Mouse (Mus musculus) ES-Bruce4 (cell line): ENCODE data around the gene Sepsecs. TPM values are rescaled to one million over a fixed set of nuclear protein-coding genes. Genes with fewer than 3 reads are reported as not detected.

Experiments used
- H3K27ac ChIP-seq: 2 replicates; pipeline ENCODE4 v1.5.1; 2012; ENCODE audit warnings: low read length, inconsistent platforms; ENCODE audit not compliant: insufficient read depth
- H3K27me3 ChIP-seq: 2 replicates; pipeline ENCODE4 v1.6.1; 2012; ENCODE audit warnings: mild to moderate bottlenecking, low read length, inconsistent platforms; ENCODE audit not compliant: control insufficient read depth, poor library complexity, insufficient read depth, severe bottlenecking
- H3K36me3 ChIP-seq: 2 replicates; pipeline ENCODE4 v1.6.1; 2012; ENCODE audit warnings: inconsistent platforms, mild to moderate bottlenecking, low read length, moderate library complexity; ENCODE audit not compliant: control insufficient read depth, poor library complexity, insufficient read depth, severe bottlenecking
- H3K4me1 ChIP-seq: one replicate; pipeline ENCODE4 v1.8.1; 2011; ENCODE audit warnings: low read length; ENCODE audit not compliant: control insufficient read depth, insufficient read depth
- H3K4me3 ChIP-seq: 2 replicates; pipeline ENCODE4 v1.5.1; 2011; ENCODE audit warnings: low read depth, mild to moderate bottlenecking, low read length
- H3K9ac ChIP-seq: 2 replicates; pipeline ENCODE4 v1.6.1; 2012; ENCODE audit warnings: low read depth, mild to moderate bottlenecking, inconsistent platforms; ENCODE audit not compliant: poor library complexity, severe bottlenecking
- H3K9me3 ChIP-seq: replicated peaks from 2 replicates; pipeline ENCODE4 v1.6.1; 2012; ENCODE audit warnings: mild to moderate bottlenecking, low read length, inconsistent platforms; ENCODE audit not compliant: control insufficient read depth, poor library complexity, insufficient read depth, severe bottlenecking
- CTCF ChIP-seq: IDR thresholded peaks from one replicate; pipeline ENCODE4 v1.8.1; 2011; ENCODE audit warnings: low read depth, low read length
- EP300 ChIP-seq: IDR thresholded peaks from 2 replicates; pipeline ENCODE4 v1.6.1; 2011; ENCODE audit warnings: low read depth, low read length; ENCODE audit not compliant: insufficient read depth
- POLR2A ChIP-seq: IDR thresholded peaks from one replicate; pipeline ENCODE4 v1.8.1; 2011; ENCODE audit warnings: low read length; ENCODE audit not compliant: insufficient read depth
- polyA plus RNA-seq: library from polyadenylated mRNA; stranded (reverse); fragments of >200 nt; gene quantifications from 2 replicates; pipeline ENCODE4 v1.2.4, GENCODE M21; 2011; ENCODE audit warnings: low read depth; ENCODE audit not compliant: missing spikeins, insufficient read depth, insufficient read length

The Sepsecs gene
- polyA plus RNA-seq, 1 experiment: 10.7 TPM

DNA sequence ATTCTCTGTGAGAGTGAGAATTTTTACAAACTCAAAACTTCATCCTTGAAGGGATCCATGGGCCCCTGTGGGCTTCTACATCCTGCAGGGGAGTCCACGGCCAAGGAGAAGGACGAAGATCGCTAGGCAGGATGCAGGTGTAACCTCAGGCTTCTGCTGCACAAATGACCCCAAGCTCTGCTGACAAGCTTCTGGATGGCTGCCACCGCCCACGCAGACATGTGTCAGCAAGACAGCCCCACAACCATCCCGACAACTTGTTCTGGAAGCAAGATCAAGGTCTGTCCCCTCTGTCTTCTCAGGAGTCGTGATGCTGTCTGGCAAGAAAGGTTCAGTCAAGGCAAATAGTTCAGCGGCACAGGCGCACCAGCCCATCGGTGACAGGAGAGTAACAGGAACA, 59.8 kb downstream of the Sepsecs start:
- H3K4me3 ChIP-seq: no peak overlapping the region
- H3K9ac ChIP-seq: no peak overlapping the region
- H3K9me3 ChIP-seq: peaks cover 5% of the 10 kb centered on the region; the same call in 1 of the 2 replicates
- TF ChIP-seq CTCF: no peak
- no peak overlapping the region for H3K27ac ChIP-seq
- no peaks in the 10 kb centered on the region for H3K4me1 ChIP-seq
- H3K27me3 ChIP-seq: no peaks in the 10 kb centered on the region
- no peaks in the 10 kb centered on the region for H3K36me3 ChIP-seq

GRCm38 (mm10) chr5:52604582-52605041, 64.9 kb downstream of the Sepsecs start:
- TF ChIP-seq CTCF: no peak
- TF ChIP-seq POLR2A: no peak
- TF ChIP-seq EP300: no peak
- Histone ChIP-seq H3K4me1 (no peaks in the 10 kb centered on the region), H3K4me3 (no peak overlapping the region), H3K9me3 (peaks cover 5% of the 10 kb centered on the region; the same call in 1 of the 2 replicates), H3K36me3 (no peaks in the 10 kb centered on the region), H3K27me3 (no peaks in the 10 kb centered on the region), H3K27ac (no peak overlapping the region), H3K9ac (no peak overlapping the region)

DNA sequence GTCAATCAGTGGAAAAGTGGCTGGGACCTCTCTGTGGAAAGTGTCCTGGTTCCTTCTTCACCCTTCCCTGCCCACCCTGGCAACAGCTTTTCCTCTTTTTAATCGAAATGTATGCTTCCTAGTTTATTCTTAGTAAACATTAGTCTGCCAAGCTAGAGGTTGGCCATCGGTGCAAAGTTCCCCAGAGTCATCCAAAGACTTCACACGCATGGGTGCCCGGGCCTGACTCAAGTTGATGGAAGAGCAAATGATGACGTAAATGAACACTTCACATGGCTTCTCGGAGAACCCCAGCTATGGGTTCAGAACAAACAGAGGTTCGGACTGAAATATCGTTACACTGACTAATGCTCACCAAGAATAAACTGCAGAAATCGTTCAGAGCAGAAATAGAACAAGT, 78.9 kb downstream of the Sepsecs start:
- TF ChIP-seq EP300: no peak
- no peak for TF ChIP-seq CTCF
- no peak for TF ChIP-seq POLR2A
- H3K27ac ChIP-seq: no peak overlapping the region
- H3K9ac ChIP-seq: no peak overlapping the region
- H3K27me3 ChIP-seq: no peaks in the 10 kb centered on the region
- H3K4me3 ChIP-seq: no peak overlapping the region
- no peaks in the 10 kb centered on the region for H3K36me3 ChIP-seq
- no peaks in the 10 kb centered on the region for H3K4me1 ChIP-seq
- H3K9me3 ChIP-seq: no peaks in the 10 kb centered on the region

Other genes with a start within 250 kb of the Sepsecs start
- 0.38 and 0.48 TPM in 2 replicates for gene Ccdc149, start 198.2 kb downstream of the Sepsecs start, polyA plus RNA-seq
- 2.1 and 2.6 TPM in 2 replicates for gene Lgi2, start 103.2 kb downstream of the Sepsecs start, polyA plus RNA-seq
- 41.9 and 44.5 TPM in 2 replicates for gene Pi4k2b, start 71.9 kb upstream of the Sepsecs start, polyA plus RNA-seq
- 19.9 and 20.2 TPM in 2 replicates for gene Zcchc4, start 105.7 kb upstream of the Sepsecs start, polyA plus RNA-seq
- 67.2 and 72.1 TPM in 2 replicates for gene Anapc4, start 164.3 kb upstream of the Sepsecs start, polyA plus RNA-seq